9 mouse cellular contexts compared by ENCODE assay signal in genomic region chr2:133252131-133252530, GRCm38 (mm10).
"Had no signal": no experiment of that assay in that cellular context is flagged by ENCODE, and none has a peak within 500 bp of the region (broad histone marks: within the 10 kb centered on the region; RNA-seq: fewer than 3 reads in every experiment).

No protein-coding gene starts in this region.

- DNase-seq: kidney, postnatal 14 days; kidney, postnatal 4 days; liver, embryonic 13.5 days; lung, adult 2 months; lung, postnatal 14 days; lung, postnatal 4 days; midbrain, embryonic 14.5 days; thymus, adult 18-20 months; thymus, postnatal 36 days had no signal
